ENCODE assay signal across 17 mouse cellular contexts in genomic region chr9:9101482-9102157, GRCm38 (mm10).
DNase-seq lines count a peak whose midpoint lies in the region; ATAC-seq and TF ChIP-seq lines count a peak whose summit lies in the region.
"Had no signal": no experiment of that assay in that cellular context is flagged by ENCODE, and none has a peak within 500 bp of the region (broad histone marks: within the 10 kb centered on the region; RNA-seq: fewer than 3 reads in every experiment).

No protein-coding gene starts in this region.

- TF ChIP-seq POLR2A in brain, embryonic 14.5 days (IDR thresholded peaks at IDR 0.05; ENCODE audit: borderline replicate concordance, extremely low read depth, insufficient read depth, insufficient read length, poor library complexity, severe bottlenecking) = no peak

- no peaks in the 10 kb centered on the region for H3K36me3 ChIP-seq in hindbrain, embryonic 16.5 days (ENCODE audit: control insufficient read depth, insufficient read depth, low read length)
- no peaks in the 10 kb centered on the region for H3K36me3 ChIP-seq in hindbrain, embryonic 12.5 days
- no peaks in the 10 kb centered on the region for H3K36me3 ChIP-seq in neural tube, embryonic 14.5 days (ENCODE audit: control insufficient read depth, insufficient read depth, low read length)
- H3K36me3 ChIP-seq in neural tube, embryonic 15.5 days = no peaks in the 10 kb centered on the region
- no peaks in the 10 kb centered on the region for H3K36me3 ChIP-seq in heart, embryonic 11.5 days (ENCODE audit: control insufficient read depth, insufficient read depth, low read length)
- H3K36me3 ChIP-seq: liver, embryonic 15.5 days; neural tube, embryonic 13.5 days had no signal

- ATAC-seq in hindbrain, embryonic 16.5 days = 0 out of 2 replicates have a peak, but pooled peaks have one; percentile 11
- no peak for ATAC-seq in hindbrain, embryonic 12.5 days (ENCODE audit: low FRiP score)
- ATAC-seq in neural tube, embryonic 14.5 days (ENCODE audit: low read depth) = peak; percentile 60; the same call in 1 of the 2 replicates
- no peak for ATAC-seq in neural tube, embryonic 15.5 days (ENCODE audit: low FRiP score)
- ATAC-seq in heart, embryonic 11.5 days (replicated peaks; ENCODE audit: insufficient number of reproducible peaks, low FRiP score, low TSS enrichment) = no peak
- ATAC-seq: intestine, postnatal 0 days had no signal

- 72% methylated on average over 12 of the region's 12 CpGs for WGBS in hindbrain, embryonic 16.5 days
- WGBS in hindbrain, embryonic 12.5 days = 75% methylated on average over 12 of the region's 12 CpGs
- WGBS in neural tube, embryonic 14.5 days = 76% methylated on average over 12 of the region's 12 CpGs
- 67% methylated on average over 12 of the region's 12 CpGs for WGBS in neural tube, embryonic 15.5 days
- 81% methylated on average over 12 of the region's 12 CpGs for WGBS in heart, embryonic 11.5 days (ENCODE audit: insufficient replicate concordance)

- DNase-seq in brain, embryonic 14.5 days (ENCODE audit: low read depth) = peak; percentile 28
- DNase-seq in left cerebral cortex, postnatal 36 days (ENCODE audit: low spot score in 2 of 2) = peak; percentile 33 to 63
- DNase-seq in urinary bladder, postnatal 10 days (ENCODE audit: low spot score) = no peak
- DNase-seq: cerebellum, adult 8-10 months; embryo, embryonic 11 days; kidney, postnatal 14 days; layer of hippocampus, postnatal 36 days; spleen, adult 18-20 months; thymus, postnatal 25 days had no signal

- H3K4me1 ChIP-seq in hindbrain, embryonic 16.5 days (ENCODE audit: control insufficient read depth, insufficient read depth, low read depth, low read length) = no peaks in the 10 kb centered on the region
- H3K4me1 ChIP-seq in hindbrain, embryonic 12.5 days = no peaks in the 10 kb centered on the region
- H3K4me1 ChIP-seq in neural tube, embryonic 14.5 days (ENCODE audit: control insufficient read depth, insufficient read depth, low read length) = no peaks in the 10 kb centered on the region
- no peaks in the 10 kb centered on the region for H3K4me1 ChIP-seq in neural tube, embryonic 15.5 days
- no peaks in the 10 kb centered on the region for H3K4me1 ChIP-seq in heart, embryonic 11.5 days (ENCODE audit: control insufficient read depth, insufficient read depth, low read length)
- H3K4me1 ChIP-seq: liver, embryonic 15.5 days; neural tube, embryonic 13.5 days had no signal

- no peak overlapping the region for H3K4me2 ChIP-seq in hindbrain, embryonic 16.5 days (ENCODE audit: low read length)
- H3K4me2 ChIP-seq in hindbrain, embryonic 12.5 days (replicated peaks) = no peak overlapping the region
- no peak overlapping the region for H3K4me2 ChIP-seq in neural tube, embryonic 14.5 days (ENCODE audit: low read depth, low read length)
- H3K4me2 ChIP-seq in neural tube, embryonic 15.5 days = no peak overlapping the region
- H3K4me2 ChIP-seq in heart, embryonic 11.5 days = no peak overlapping the region
- H3K4me2 ChIP-seq: liver, embryonic 15.5 days; neural tube, embryonic 13.5 days had no signal

- H3K27me3 ChIP-seq in hindbrain, embryonic 16.5 days (replicated peaks; ENCODE audit: control insufficient read depth, insufficient read depth, low read length) = no peaks in the 10 kb centered on the region
- no peaks in the 10 kb centered on the region for H3K27me3 ChIP-seq in hindbrain, embryonic 12.5 days
- H3K27me3 ChIP-seq in neural tube, embryonic 14.5 days (ENCODE audit: control insufficient read depth, insufficient read depth, low read length) = no peaks in the 10 kb centered on the region
- no peaks in the 10 kb centered on the region for H3K27me3 ChIP-seq in neural tube, embryonic 15.5 days (replicated peaks)
- H3K27me3 ChIP-seq in heart, embryonic 11.5 days (ENCODE audit: control insufficient read depth, insufficient read depth, low read length) = no peaks in the 10 kb centered on the region
- H3K27me3 ChIP-seq: liver, embryonic 15.5 days; neural tube, embryonic 13.5 days had no signal

- no peak overlapping the region for H3K27ac ChIP-seq in hindbrain, embryonic 16.5 days (ENCODE audit: low read depth, low read length)
- H3K27ac ChIP-seq in hindbrain, embryonic 12.5 days = no peak overlapping the region
- H3K27ac ChIP-seq in neural tube, embryonic 14.5 days (ENCODE audit: low read depth, low read length) = no peak overlapping the region
- no peak overlapping the region for H3K27ac ChIP-seq in neural tube, embryonic 15.5 days (replicated peaks)
- H3K27ac ChIP-seq in heart, embryonic 11.5 days (ENCODE audit: low read depth, low read length) = no peak overlapping the region
- H3K27ac ChIP-seq: liver, embryonic 15.5 days; neural tube, embryonic 13.5 days had no signal

- intact Hi-C loops in left cerebral cortex, postnatal 36 days (cut with DNase I) = no loop called here

- TF ChIP-seq CTCF in brain, embryonic 14.5 days (IDR thresholded peaks at IDR 0.05; ENCODE audit: borderline replicate concordance, extremely low read depth, insufficient read depth, insufficient read length) = no peak

- H3K9ac ChIP-seq in hindbrain, embryonic 16.5 days (ENCODE audit: low read depth, low read length) = no peak overlapping the region
- no peak overlapping the region for H3K9ac ChIP-seq in hindbrain, embryonic 12.5 days
- no peak overlapping the region for H3K9ac ChIP-seq in neural tube, embryonic 14.5 days (replicated peaks; ENCODE audit: low read depth, low read length)
- H3K9ac ChIP-seq in neural tube, embryonic 15.5 days (replicated peaks) = no peak overlapping the region
- no peak overlapping the region for H3K9ac ChIP-seq in heart, embryonic 11.5 days (ENCODE audit: low read depth, low read length)
- H3K9ac ChIP-seq: liver, embryonic 15.5 days; neural tube, embryonic 13.5 days had no signal

- no peaks in the 10 kb centered on the region for H3K9me3 ChIP-seq in hindbrain, embryonic 16.5 days (ENCODE audit: control insufficient read depth, low read length)
- H3K9me3 ChIP-seq in hindbrain, embryonic 12.5 days (replicated peaks) = no peaks in the 10 kb centered on the region
- no peaks in the 10 kb centered on the region for H3K9me3 ChIP-seq in neural tube, embryonic 14.5 days (ENCODE audit: control insufficient read depth, low read length)
- no peaks in the 10 kb centered on the region for H3K9me3 ChIP-seq in neural tube, embryonic 15.5 days (replicated peaks)
- no peaks in the 10 kb centered on the region for H3K9me3 ChIP-seq in heart, embryonic 11.5 days (replicated peaks; ENCODE audit: control insufficient read depth, low read length)
- H3K9me3 ChIP-seq: liver, embryonic 15.5 days; neural tube, embryonic 13.5 days had no signal

- H3K4me3 ChIP-seq in hindbrain, embryonic 16.5 days (ENCODE audit: low read length) = no peak overlapping the region
- H3K4me3 ChIP-seq in hindbrain, embryonic 12.5 days = no peak overlapping the region
- H3K4me3 ChIP-seq in neural tube, embryonic 14.5 days (ENCODE audit: low read depth, low read length) = no peak overlapping the region
- no peak overlapping the region for H3K4me3 ChIP-seq in neural tube, embryonic 15.5 days (replicated peaks)
- no peak overlapping the region for H3K4me3 ChIP-seq in heart, embryonic 11.5 days (ENCODE audit: low read depth, low read length)
- H3K4me3 ChIP-seq: liver, embryonic 15.5 days; neural tube, embryonic 13.5 days had no signal

Comparison
In these comparisons a context has a peak if more than half of its experiments do, and no peak if none do; other contexts are left out.
1. ATAC-seq: peak in hindbrain, embryonic 16.5 days (single experiment) and neural tube, embryonic 14.5 days (single experiment); none in hindbrain, embryonic 12.5 days (single experiment), neural tube, embryonic 15.5 days (single experiment) and heart, embryonic 11.5 days (single experiment).